Mouse (Mus musculus): ENCODE results near the gene Mecom. TPM values are rescaled to one million over a fixed set of nuclear protein-coding genes. Genes with fewer than 3 reads are reported as not detected.

Gene Mecom
- polyA plus RNA-seq, 1 experiment from 2014 or later = 6.9 TPM

DNA sequence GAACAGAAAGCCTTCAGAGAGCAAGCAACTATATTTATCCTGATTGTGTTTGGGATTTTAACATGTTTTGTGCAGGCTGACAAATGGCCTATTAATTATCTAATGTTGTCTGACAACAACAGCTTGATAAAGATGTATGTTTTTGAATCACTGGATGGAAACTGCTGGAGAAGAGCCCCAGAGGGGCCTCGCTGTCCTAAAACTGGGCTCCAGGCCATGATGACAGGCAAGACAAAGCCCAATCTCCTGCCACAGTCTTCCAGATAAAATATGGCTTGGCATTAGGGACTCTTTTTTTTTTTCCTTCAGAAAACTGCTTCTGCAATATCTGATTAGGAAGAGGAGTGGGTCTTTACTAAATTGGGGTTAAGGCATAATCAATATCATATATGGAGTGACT, 248.3 kb downstream of the Mecom start:
- H3K27ac ChIP-seq (replicated peaks) = no peak overlapping the region
- ATAC-seq (ENCODE audit: low FRiP score, low read depth) = no peak
- H3K9ac ChIP-seq = no peak overlapping the region
- 22% methylated on average over 1 of the region's 1 CpGs for WGBS
- 0 out of 2 replicates have a peak, but pooled peaks cover 4% of the 10 kb centered on the region for H3K4me1 ChIP-seq (replicated peaks)
- H3K4me2 ChIP-seq = no peak overlapping the region
- no peaks in the 10 kb centered on the region for H3K36me3 ChIP-seq
- H3K9me3 ChIP-seq = no peaks in the 10 kb centered on the region
- H3K4me3 ChIP-seq = no peak overlapping the region
- no peaks in the 10 kb centered on the region for H3K27me3 ChIP-seq

DNA sequence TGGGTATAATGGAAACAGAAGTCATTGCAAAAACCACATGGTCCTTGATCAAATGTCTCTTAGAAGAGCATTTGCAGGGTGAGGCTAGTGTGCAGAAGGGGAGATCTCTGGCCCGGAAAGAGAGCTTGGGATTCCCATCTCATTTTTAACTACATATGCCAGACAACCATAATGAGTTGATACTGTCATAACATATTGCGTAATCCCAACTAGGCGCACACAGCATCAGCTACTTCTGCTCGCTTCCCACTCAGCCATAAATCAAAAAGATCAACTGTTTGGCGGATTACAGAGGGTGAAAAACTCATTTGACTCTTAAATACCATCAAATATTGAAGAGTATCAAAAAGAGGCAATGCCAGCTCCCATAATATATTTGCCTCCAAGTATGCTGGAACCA, 253.4 kb downstream of the Mecom start:
- no peak for ATAC-seq (ENCODE audit: low FRiP score, low read depth)
- Histone ChIP-seq H3K27ac (replicated peaks) (no peak overlapping the region), H3K4me2 (no peak overlapping the region), H3K36me3 (no peaks in the 10 kb centered on the region), H3K9me3 (no peaks in the 10 kb centered on the region), H3K4me1 (replicated peaks) (0 out of 2 replicates have a peak, but pooled peaks cover 1% of the 10 kb centered on the region), H3K9ac (no peak overlapping the region), H3K27me3 (no peaks in the 10 kb centered on the region), H3K4me3 (no peak overlapping the region)
- WGBS = 85% methylated on average over 5 of the region's 5 CpGs

DNA sequence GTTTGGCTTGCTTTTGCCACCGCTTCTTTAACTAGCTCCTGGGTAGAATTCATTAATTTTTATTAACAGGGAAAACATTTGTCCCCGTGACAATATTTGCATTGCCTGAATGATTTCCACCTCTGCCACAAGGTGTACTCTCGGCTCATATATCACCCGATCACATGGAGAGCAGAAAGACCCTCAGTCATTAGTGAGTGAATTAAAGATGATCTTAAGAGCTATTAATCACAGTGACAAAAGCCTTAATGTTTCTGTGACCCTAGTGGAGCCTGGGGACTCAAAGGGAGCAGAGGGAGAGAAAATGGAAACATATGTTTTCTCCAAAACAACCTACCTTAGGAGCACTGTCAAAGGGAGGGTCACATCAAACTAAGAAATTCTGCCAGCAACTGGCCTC, 261.3 kb downstream of the Mecom start:
- Histone ChIP-seq H3K9ac (no peak overlapping the region), H3K4me3 (no peak overlapping the region), H3K36me3 (no peaks in the 10 kb centered on the region), H3K27me3 (no peaks in the 10 kb centered on the region), H3K27ac (replicated peaks) (no peak overlapping the region), H3K4me2 (no peak overlapping the region), H3K4me1 (replicated peaks) (peaks cover 4% of the 10 kb centered on the region; the same call in 1 of the 2 replicates), H3K9me3 (no peaks in the 10 kb centered on the region)
- 29% methylated on average over 4 of the region's 4 CpGs for WGBS
- peak; percentile 42; the same call in 1 of the 2 replicates for ATAC-seq (ENCODE audit: low FRiP score, low read depth)

- Histone ChIP-seq H3K4me3 (no peak overlapping the region), H3K4me2 (no peak overlapping the region), H3K36me3 (no peaks in the 10 kb centered on the region), H3K27me3 (no peaks in the 10 kb centered on the region), H3K9ac (no peak overlapping the region), H3K27ac (replicated peaks) (no peak overlapping the region), H3K9me3 (no peaks in the 10 kb centered on the region), H3K4me1 (replicated peaks) (peaks cover 4% of the 10 kb centered on the region; the same call in 1 of the 2 replicates)
- no peak for ATAC-seq (ENCODE audit: low FRiP score, low read depth)
- 72% methylated on average over 4 of the region's 4 CpGs for WGBS
Measured at GRCm38 (mm10) chr3:30284094-30284493, 263.7 kb downstream of the Mecom start.

- no peaks in the 10 kb centered on the region for H3K27me3 ChIP-seq
- no peak overlapping the region for H3K4me2 ChIP-seq
- WGBS = 88% methylated on average over 5 of the region's 5 CpGs
- no peak overlapping the region for H3K9ac ChIP-seq
- no peak for ATAC-seq (ENCODE audit: low FRiP score, low read depth)
- no peak overlapping the region for H3K4me3 ChIP-seq
- no peak overlapping the region for H3K27ac ChIP-seq (replicated peaks)
- no peaks in the 10 kb centered on the region for H3K9me3 ChIP-seq
- peaks cover 4% of the 10 kb centered on the region; the same call in 1 of the 2 replicates for H3K4me1 ChIP-seq (replicated peaks)
- H3K36me3 ChIP-seq = no peaks in the 10 kb centered on the region
Measured at GRCm38 (mm10) chr3:30283562-30283961, 264.2 kb downstream of the Mecom start.

DNA sequence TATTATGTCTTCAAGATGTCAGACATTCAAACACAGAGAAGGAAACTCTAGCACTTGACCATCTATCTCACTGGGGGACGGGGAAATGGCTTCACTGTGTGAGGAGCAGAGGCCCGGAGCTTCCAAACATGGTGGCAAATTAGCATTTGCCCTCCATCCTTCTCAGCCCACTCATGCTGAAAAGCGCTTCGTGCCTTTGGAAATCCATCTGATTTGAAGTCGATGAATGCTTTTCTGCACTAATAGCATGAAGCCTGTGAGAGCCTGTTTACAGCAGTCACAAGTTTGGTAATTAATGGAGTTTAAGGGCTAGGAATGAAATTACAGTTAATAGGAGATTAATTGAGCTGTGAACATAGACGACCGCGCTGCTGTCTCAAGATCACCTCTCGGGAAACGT, 270.2 kb downstream of the Mecom start:
- no peak overlapping the region for H3K4me3 ChIP-seq
- H3K27ac ChIP-seq (replicated peaks) = no peak overlapping the region
- 64% methylated on average over 10 of the region's 10 CpGs for WGBS
- H3K9me3 ChIP-seq = no peaks in the 10 kb centered on the region
- H3K36me3 ChIP-seq = no peaks in the 10 kb centered on the region
- no peaks in the 10 kb centered on the region for H3K4me1 ChIP-seq (replicated peaks)
- H3K9ac ChIP-seq = no peak overlapping the region
- ATAC-seq (ENCODE audit: low FRiP score, low read depth) = no peak
- no peak overlapping the region for H3K4me2 ChIP-seq
- H3K27me3 ChIP-seq = no peaks in the 10 kb centered on the region

GRCm38 (mm10) chr3:30276099-30276498, 271.7 kb downstream of the Mecom start:
- WGBS = 76% methylated on average over 8 of the region's 8 CpGs
- Histone ChIP-seq H3K4me3 (no peak overlapping the region), H3K27me3 (no peaks in the 10 kb centered on the region), H3K9me3 (no peaks in the 10 kb centered on the region), H3K4me1 (replicated peaks) (no peaks in the 10 kb centered on the region), H3K4me2 (no peak overlapping the region), H3K9ac (no peak overlapping the region), H3K36me3 (no peaks in the 10 kb centered on the region), H3K27ac (replicated peaks) (no peak overlapping the region)
- ATAC-seq (ENCODE audit: low FRiP score, low read depth) = no peak

DNA sequence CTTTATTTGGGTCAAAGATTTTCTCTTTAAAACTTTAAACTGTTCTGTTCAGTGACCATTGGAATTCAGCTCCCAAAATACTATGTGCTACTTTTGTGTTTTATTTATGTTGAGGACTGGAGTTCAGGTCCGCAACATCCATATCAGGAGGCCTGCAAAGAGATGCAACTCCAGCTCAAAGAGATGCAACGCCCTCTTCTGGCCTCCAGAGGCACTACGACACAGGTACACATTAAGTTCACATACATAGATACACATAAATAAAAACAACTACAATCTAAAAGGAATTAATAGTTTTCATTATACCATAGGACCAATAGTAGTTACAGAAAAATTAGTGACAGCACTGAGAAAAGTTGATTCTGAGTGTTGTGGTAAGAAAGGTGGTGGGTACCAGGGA, 278.6 kb downstream of the Mecom start:
- Histone ChIP-seq H3K9ac (no peak overlapping the region), H3K36me3 (no peaks in the 10 kb centered on the region), H3K9me3 (no peaks in the 10 kb centered on the region), H3K4me1 (replicated peaks) (no peaks in the 10 kb centered on the region), H3K4me2 (no peak overlapping the region), H3K4me3 (no peak overlapping the region), H3K27me3 (no peaks in the 10 kb centered on the region), H3K27ac (replicated peaks) (no peak overlapping the region)
- 75% methylated on average over 3 of the region's 3 CpGs for WGBS
- ATAC-seq (ENCODE audit: low FRiP score, low read depth) = no peak

GRCm38 (mm10) chr3:30260945-30261344, 286.9 kb downstream of the Mecom start:
- no peak overlapping the region for H3K4me3 ChIP-seq
- no peaks in the 10 kb centered on the region for H3K9me3 ChIP-seq
- no peak overlapping the region for H3K4me2 ChIP-seq
- 41% methylated on average over 4 of the region's 4 CpGs for WGBS
- peak; percentile 34; the same call in 1 of the 2 replicates for ATAC-seq (ENCODE audit: low FRiP score, low read depth)
- H3K27ac ChIP-seq (replicated peaks) = no peak overlapping the region
- H3K36me3 ChIP-seq = no peaks in the 10 kb centered on the region
- H3K9ac ChIP-seq = no peak overlapping the region
- H3K27me3 ChIP-seq = no peaks in the 10 kb centered on the region
- H3K4me1 ChIP-seq (replicated peaks) = no peaks in the 10 kb centered on the region

DNA sequence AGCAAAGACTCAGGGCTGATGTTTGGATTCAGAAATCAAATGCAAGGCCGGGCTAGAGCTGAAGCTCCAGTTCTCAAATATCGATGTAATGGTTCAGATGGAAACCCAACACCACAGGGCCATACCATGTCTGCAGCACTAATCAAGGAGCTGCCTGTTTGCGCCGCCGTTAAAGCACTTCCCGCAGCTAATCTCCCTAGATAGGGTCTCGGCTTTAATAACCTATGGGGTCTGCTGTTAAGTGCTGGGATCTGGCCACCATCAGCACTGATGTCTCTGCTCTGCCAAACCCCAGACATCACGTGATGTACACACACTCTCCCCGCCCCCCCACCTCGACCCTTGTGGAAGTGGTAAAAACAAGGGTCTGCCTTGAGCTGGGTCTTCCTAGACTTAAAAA, 289.4 kb downstream of the Mecom start:
- H3K9ac ChIP-seq = no peak overlapping the region
- WGBS = 84% methylated on average over 10 of the region's 10 CpGs
- H3K9me3 ChIP-seq = no peaks in the 10 kb centered on the region
- H3K27me3 ChIP-seq = no peaks in the 10 kb centered on the region
- no peak overlapping the region for H3K4me2 ChIP-seq
- H3K36me3 ChIP-seq = no peaks in the 10 kb centered on the region
- no peak for ATAC-seq (ENCODE audit: low FRiP score, low read depth)
- no peak overlapping the region for H3K27ac ChIP-seq (replicated peaks)
- no peaks in the 10 kb centered on the region for H3K4me1 ChIP-seq (replicated peaks)
- H3K4me3 ChIP-seq = no peak overlapping the region

DNA sequence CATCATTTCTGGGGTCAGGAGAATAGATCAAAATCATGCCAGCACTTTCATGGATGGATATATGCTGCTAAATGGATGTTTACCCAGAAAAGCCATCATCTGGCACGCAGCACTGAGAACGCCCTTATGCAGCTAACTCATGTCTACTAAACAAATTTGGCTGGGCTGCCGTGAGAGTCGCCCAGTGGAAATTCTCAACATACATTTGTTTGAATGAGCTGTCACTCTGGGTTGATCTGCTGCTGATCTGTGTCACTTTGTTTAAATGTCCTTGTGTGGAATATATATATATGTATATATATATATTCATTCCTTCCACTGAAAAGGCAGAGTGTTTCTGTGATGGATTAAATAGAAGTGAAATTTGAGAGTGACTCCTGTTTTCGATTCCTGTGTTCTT, 290.0 kb downstream of the Mecom start:
- no peaks in the 10 kb centered on the region for H3K9me3 ChIP-seq
- H3K4me1 ChIP-seq (replicated peaks) = no peaks in the 10 kb centered on the region
- no peak overlapping the region for H3K4me2 ChIP-seq
- no peaks in the 10 kb centered on the region for H3K36me3 ChIP-seq
- H3K27me3 ChIP-seq = no peaks in the 10 kb centered on the region
- no peak overlapping the region for H3K4me3 ChIP-seq
- WGBS = 54% methylated on average over 5 of the region's 5 CpGs
- ATAC-seq (ENCODE audit: low FRiP score, low read depth) = no peak
- H3K9ac ChIP-seq = no peak overlapping the region
- H3K27ac ChIP-seq (replicated peaks) = no peak overlapping the region

DNA sequence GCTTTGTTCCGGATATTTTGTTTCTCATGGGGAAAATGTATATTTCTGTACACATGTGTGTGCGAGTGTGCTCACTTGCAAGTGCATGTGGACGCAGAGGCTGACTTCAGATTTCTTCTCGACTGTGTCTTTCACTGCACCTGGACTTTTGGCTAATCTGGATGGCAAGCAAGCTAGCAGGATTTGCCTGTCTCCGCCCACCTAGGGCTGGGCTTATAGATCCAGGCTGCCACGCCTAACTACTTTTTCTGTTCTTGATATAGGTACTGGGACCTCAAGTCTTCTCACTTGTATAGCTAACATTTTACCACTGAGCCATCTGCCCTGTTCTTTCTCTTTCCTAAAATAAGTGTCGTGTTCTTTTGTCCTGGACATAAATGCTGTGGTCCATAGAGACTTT, 290.9 kb downstream of the Mecom start:
- no peaks in the 10 kb centered on the region for H3K9me3 ChIP-seq
- no peak overlapping the region for H3K4me3 ChIP-seq
- no peak overlapping the region for H3K4me2 ChIP-seq
- no peaks in the 10 kb centered on the region for H3K36me3 ChIP-seq
- no peak overlapping the region for H3K9ac ChIP-seq
- no peak overlapping the region for H3K27ac ChIP-seq (replicated peaks)
- ATAC-seq (ENCODE audit: low FRiP score, low read depth) = no peak
- no peaks in the 10 kb centered on the region for H3K27me3 ChIP-seq
- 81% methylated on average over 7 of the region's 7 CpGs for WGBS
- no peaks in the 10 kb centered on the region for H3K4me1 ChIP-seq (replicated peaks)

GRCm38 (mm10) chr3:30255828-30256227, 292.0 kb downstream of the Mecom start:
- no peak for ATAC-seq (ENCODE audit: low FRiP score, low read depth)

More at GRCm38 (mm10) chr3:30255828-30256227, 292.0 kb downstream of the Mecom start:
- Histone ChIP-seq H3K4me1 (replicated peaks) (no peaks in the 10 kb centered on the region), H3K4me2 (no peak overlapping the region), H3K27me3 (no peaks in the 10 kb centered on the region), H3K4me3 (no peak overlapping the region), H3K9ac (no peak overlapping the region), H3K27ac (replicated peaks) (no peak overlapping the region), H3K36me3 (no peaks in the 10 kb centered on the region), H3K9me3 (no peaks in the 10 kb centered on the region)
- WGBS = 89% methylated on average over 5 of the region's 5 CpGs

All from hindbrain, embryonic 15.5 days (tissue).